Mouse (Mus musculus): ENCODE results near the gene Dnajc13.

- TF ChIP-seq MYC (IDR thresholded peaks at IDR 0.05; ENCODE audit: low read depth, low read length) (no peak), CHD1 (IDR thresholded peaks at IDR 0.05; ENCODE audit: low read depth, low read length) (no peak), POLR2A (IDR thresholded peaks at IDR 0.05; ENCODE audit: control insufficient read depth in 1 of 2, insufficient read depth in 1 of 2, low read depth in 1 of 2, low read length in 2 of 2, poor library complexity in 1 of 2) (no peak), POLR2AphosphoS2 (IDR thresholded peaks at IDR 0.05; ENCODE audit: low read length) (no peak), CTCF (IDR thresholded peaks at IDR 0.05 in 2 of 3, conservative IDR thresholded peaks at IDR 0.05 in 1 of 3; ENCODE audit: control insufficient read depth in 1 of 3, insufficient read depth in 1 of 3, low read depth in 2 of 3, low read length in 3 of 3, poor library complexity in 1 of 3, severe bottlenecking in 1 of 3) (no peak), SIN3A (IDR thresholded peaks at IDR 0.05; ENCODE audit: low read length) (no peak), GABPA (IDR thresholded peaks at IDR 0.05; ENCODE audit: low read depth, low read length) (no peak), EP300 (IDR thresholded peaks at IDR 0.05; ENCODE audit: low read depth in 1 of 2, low read length in 2 of 2) (no peak), MEF2A (IDR thresholded peaks at IDR 0.05; ENCODE audit: extremely low read depth, insufficient replicate concordance, low read depth, low read length, poor library complexity, severe bottlenecking) (no peak), GATA1 (IDR thresholded peaks at IDR 0.05; ENCODE audit: low read depth, low read length) (no peak), KAT2A (conservative IDR thresholded peaks at IDR 0.05; ENCODE audit: low read depth, low read length) (no peak), RCOR1 (IDR thresholded peaks at IDR 0.05; ENCODE audit: low read depth, low read length) (no peak)
These were observed 116.0 kb downstream of the Dnajc13 start for GRCm38 (mm10) chr9:104146683-104147082.
